Mouse (Mus musculus) thymus, adult 2 months (tissue): ENCODE data around the gene Atp1a2.

ENCODE experiments used
- CTCF ChIP-seq: fragments of 200-500 bp; IDR thresholded peaks from 2 replicates; pipeline ENCODE4 v1.5.1; 2012; ENCODE audit warnings: mild to moderate bottlenecking, control low read depth, low read length, moderate library complexity, borderline replicate concordance; ENCODE audit not compliant: control insufficient read depth, poor library complexity, insufficient read depth; ENCODE audit errors: extremely low read depth
- POLR2A ChIP-seq: fragments of 200-500 bp; IDR thresholded peaks from 2 replicates; pipeline ENCODE4 v1.6.1; 2012; ENCODE audit warnings: mild to moderate bottlenecking, low read length, control low read depth, moderate library complexity; ENCODE audit not compliant: control insufficient read depth, poor library complexity, insufficient read depth; ENCODE audit errors: extremely low read depth

GRCm38 (mm10) chr1:172301180-172301579 is 3.3 kb upstream of the Atp1a2 start:
- TF ChIP-seq POLR2A: no peak
- TF ChIP-seq CTCF: no peak
